Mouse (Mus musculus) liver, embryonic 16.5 days (tissue): Measurements from ENCODE around the gene Zscan2. TPM values are rescaled to one million over a fixed set of nuclear protein-coding genes. Genes with fewer than 3 reads are reported as not detected.

Experiments used
- ATAC-seq: fragments of 200-750 bp; cut with Nextera tagmentation; 2 replicates; pipeline ENCODE4 v1.8.0; 2017; ENCODE audit warnings: low read depth, mild to moderate bottlenecking, moderate number of reproducible peaks, moderate library complexity
- H3K27ac ChIP-seq: fragments of 300-500 bp; sonication (generic); 2 replicates; pipeline ENCODE4 v1.5.1; 2014; ENCODE audit warnings: mild to moderate bottlenecking, low read length
- H3K27me3 ChIP-seq: fragments of 300-500 bp; sonication (generic); 2 replicates; pipeline ENCODE4 v1.6.1; 2014; ENCODE audit warnings: low read depth, low read length, mixed read lengths; ENCODE audit not compliant: control insufficient read depth, insufficient read depth
- H3K36me3 ChIP-seq: fragments of 300-500 bp; sonication (generic); 2 replicates; pipeline ENCODE4 v1.6.1; 2014; ENCODE audit warnings: mild to moderate bottlenecking; ENCODE audit not compliant: control insufficient read depth, insufficient read depth
- H3K4me1 ChIP-seq: fragments of 300-500 bp; sonication (generic); 2 replicates; pipeline ENCODE4 v1.6.1; 2014; ENCODE audit warnings: low read depth, low read length, mixed read lengths; ENCODE audit not compliant: control insufficient read depth
- H3K4me2 ChIP-seq: fragments of 300-500 bp; sonication (generic); 2 replicates; pipeline ENCODE4 v1.6.1; 2014; ENCODE audit warnings: low read depth, low read length, mixed read lengths
- H3K4me3 ChIP-seq: fragments of 300-500 bp; sonication (generic); 2 replicates; pipeline ENCODE4 v1.5.1; 2014; ENCODE audit warnings: low read depth, mild to moderate bottlenecking, low read length
- H3K9ac ChIP-seq: fragments of 300-500 bp; sonication (generic); 2 replicates; pipeline ENCODE4 v1.6.1; 2014; ENCODE audit warnings: low read depth, low read length
- H3K9me3 ChIP-seq: fragments of 300-500 bp; sonication (generic); replicated peaks from 2 replicates; pipeline ENCODE4 v1.6.1; 2016; ENCODE audit warnings: low read length; ENCODE audit not compliant: control insufficient read depth
- WGBS: fragments of 180-500 bp; shearing (Covaris S2); extraction: QIAGEN DNeasy Blood & Tissue Kit; methylation state at CpG from one replicate; pipeline ENCODE4 v1.1.7; 2014; ENCODE audit not compliant: insufficient replicate concordance; 5-methylcytosine and 5-hydroxymethylcytosine counted together
- polyA plus RNA-seq: library from polyadenylated mRNA; unstranded; fragments of >200 nt; fragmentation: Nextera tagmentation; extraction: Ambion mirVana; gene quantifications from 2 replicates; pipeline ENCODE4 v1.2.1, GENCODE M21; 2015

The Zscan2 gene
- polyA plus RNA-seq, 1 experiment from 2014 or later, result 0.30 TPM

- H3K4me2 ChIP-seq, result no peak overlapping the region
- peaks cover 13% of the 10 kb centered on the region for H3K4me1 ChIP-seq
- ATAC-seq, result no peak
- H3K4me3 ChIP-seq, result no peak overlapping the region
- 8% methylated on average over 1 of the region's 1 CpGs for WGBS
- H3K9me3 ChIP-seq, result no peaks in the 10 kb centered on the region
- H3K27ac ChIP-seq, result no peak overlapping the region
- H3K36me3 ChIP-seq, result peaks cover under 1% of the 10 kb centered on the region; the same call in 1 of the 2 replicates
- H3K27me3 ChIP-seq, result no peaks in the 10 kb centered on the region
- no peak overlapping the region for H3K9ac ChIP-seq
Observed at GRCm38 (mm10) chr7:80885666-80886065, 24.9 kb downstream of the Zscan2 start.

DNA sequence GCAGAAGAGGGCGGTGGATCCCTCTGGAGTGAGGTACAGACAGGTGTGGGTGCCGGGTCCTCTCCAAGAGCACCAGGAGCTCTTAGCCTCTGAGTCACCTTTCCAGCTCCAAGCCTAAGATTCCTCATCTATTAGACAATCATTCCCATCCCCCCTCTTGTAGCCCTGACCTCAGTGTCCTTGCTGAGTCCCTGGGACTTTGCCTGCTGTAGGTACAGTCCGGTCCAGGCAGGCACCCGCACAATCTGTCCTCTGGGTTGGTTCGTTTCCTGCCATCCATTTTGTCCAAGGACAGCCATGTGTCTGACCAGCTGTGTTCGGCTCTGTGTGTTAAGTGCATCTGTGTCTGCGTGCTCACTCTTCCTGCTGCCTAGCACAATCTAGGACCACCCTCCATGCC is 27.9 kb downstream of the Zscan2 start:
- WGBS, result 73% methylated on average over 7 of the region's 7 CpGs
- no peaks in the 10 kb centered on the region for H3K27me3 ChIP-seq

DNA sequence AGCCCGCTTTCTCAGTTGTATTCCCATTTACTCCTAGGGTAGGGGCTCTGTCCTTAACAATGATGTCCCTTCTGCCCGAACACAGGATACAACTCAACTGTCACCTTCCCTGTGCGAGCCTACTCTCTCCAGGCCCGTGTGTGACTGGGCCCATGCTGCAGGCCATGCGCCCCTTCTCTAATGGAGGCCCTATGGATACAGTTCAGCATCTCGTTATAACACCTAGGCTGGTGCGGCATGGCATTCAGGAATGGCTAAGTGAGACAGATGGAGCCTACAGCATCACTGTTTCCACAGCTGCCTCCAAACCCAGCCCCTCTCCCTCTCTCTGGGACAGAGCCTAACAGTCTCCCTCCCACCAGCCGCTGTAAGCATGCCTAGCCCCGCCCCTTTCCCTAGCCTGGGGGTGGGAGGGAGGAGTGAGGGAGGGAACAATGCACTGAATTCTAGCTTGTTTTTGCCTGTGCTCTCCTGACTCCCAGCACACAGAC is 28.3 kb downstream of the Zscan2 start:
- Histone ChIP-seq H3K4me3 (no peak overlapping the region), H3K9me3 (no peaks in the 10 kb centered on the region), H3K27ac (no peak overlapping the region), H3K27me3 (no peaks in the 10 kb centered on the region), H3K36me3 (peaks cover 22% of the 10 kb centered on the region), H3K9ac (no peak overlapping the region), H3K4me2 (no peak overlapping the region), H3K4me1 (peaks cover 7% of the 10 kb centered on the region)
- ATAC-seq, result peak; percentile 40
- WGBS, result 47% methylated on average over 9 of the region's 9 CpGs

More for the DNA sequence above, 27.9 kb downstream of the Zscan2 start:
- H3K27ac ChIP-seq, result no peak overlapping the region
- no peak overlapping the region for H3K4me2 ChIP-seq
- H3K36me3 ChIP-seq, result peaks cover 22% of the 10 kb centered on the region
- no peak for ATAC-seq
- H3K9ac ChIP-seq, result no peak overlapping the region
- H3K4me1 ChIP-seq, result peaks cover 7% of the 10 kb centered on the region
- H3K4me3 ChIP-seq, result no peak overlapping the region
- no peaks in the 10 kb centered on the region for H3K9me3 ChIP-seq

DNA sequence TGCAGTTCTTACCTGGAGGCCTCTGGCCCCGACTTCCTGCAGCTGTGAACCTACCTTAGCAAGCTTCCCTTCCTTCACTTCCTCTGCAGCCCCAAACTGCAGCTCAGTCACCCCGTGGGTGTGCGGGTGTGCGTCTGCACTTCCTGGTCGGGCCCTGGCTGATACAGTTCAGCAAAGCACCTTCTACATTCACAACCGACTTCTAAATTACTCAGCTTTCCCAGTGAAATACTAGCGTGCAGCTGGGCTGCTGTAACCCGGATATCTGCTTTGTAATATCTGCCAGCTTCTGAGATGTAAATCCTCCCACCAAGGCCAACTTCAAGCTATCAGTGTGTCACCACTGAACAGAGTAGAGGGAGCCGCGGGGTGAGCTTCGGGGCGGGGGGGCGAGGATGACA is 29.1 kb downstream of the Zscan2 start:
- Histone ChIP-seq H3K4me1 (peaks cover 7% of the 10 kb centered on the region), H3K36me3 (peaks cover 22% of the 10 kb centered on the region), H3K9me3 (no peaks in the 10 kb centered on the region), H3K27me3 (no peaks in the 10 kb centered on the region), H3K4me2 (no peak overlapping the region), H3K27ac (no peak overlapping the region; the same call in 1 of the 2 replicates), H3K4me3 (no peak overlapping the region), H3K9ac (no peak overlapping the region)
- ATAC-seq, result no peak
- WGBS, result 42% methylated on average over 13 of the region's 13 CpGs

DNA sequence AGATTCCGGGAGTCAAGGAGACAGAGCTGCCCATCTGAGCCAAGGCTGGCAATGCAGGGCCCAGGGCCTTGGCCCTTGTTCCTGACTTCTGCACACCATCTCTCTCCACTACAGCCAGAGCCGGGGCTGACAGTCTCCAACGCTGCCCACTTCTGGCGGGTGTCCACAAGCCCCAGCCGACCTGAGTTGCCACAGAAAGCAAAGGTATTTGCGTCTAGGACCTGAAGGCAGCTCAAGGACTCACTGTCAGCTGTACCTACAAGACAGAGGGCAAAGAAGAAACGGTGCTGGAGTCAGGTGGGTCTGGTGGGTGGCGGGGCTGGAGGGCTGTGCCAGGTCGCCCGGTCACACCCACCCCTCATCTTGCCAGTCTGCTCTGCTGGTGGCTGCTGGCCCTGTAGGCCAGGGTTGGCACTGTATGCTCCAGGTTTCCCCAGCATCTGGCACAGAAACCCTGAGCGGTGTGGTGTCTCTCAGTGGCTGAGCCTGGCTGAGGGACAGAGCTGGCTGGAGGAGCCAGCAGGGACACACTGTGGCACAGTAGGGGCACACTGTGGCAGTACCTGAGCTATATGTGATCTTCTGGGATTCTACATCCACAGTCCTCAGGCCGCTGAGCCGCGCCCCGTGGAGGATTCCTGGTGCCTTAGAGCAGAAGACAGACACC is 32.5 kb downstream of the Zscan2 start:
- H3K36me3 ChIP-seq, result peaks cover 27% of the 10 kb centered on the region
- peaks cover 7% of the 10 kb centered on the region for H3K4me1 ChIP-seq
- WGBS, result 79% methylated on average over 15 of the region's 15 CpGs
- H3K9ac ChIP-seq, result no peak overlapping the region
- H3K4me3 ChIP-seq, result no peak overlapping the region
- H3K4me2 ChIP-seq, result no peak overlapping the region
- ATAC-seq, result no peak
- H3K27me3 ChIP-seq, result no peaks in the 10 kb centered on the region
- no peaks in the 10 kb centered on the region for H3K9me3 ChIP-seq
- H3K27ac ChIP-seq, result no peak overlapping the region

GRCm38 (mm10) chr7:80893753-80894129 is 33.0 kb downstream of the Zscan2 start:
- 80% methylated on average over 6 of the region's 6 CpGs for WGBS
- Histone ChIP-seq H3K4me3 (no peak overlapping the region), H3K4me2 (no peak overlapping the region), H3K36me3 (peaks cover 27% of the 10 kb centered on the region), H3K9me3 (no peaks in the 10 kb centered on the region), H3K4me1 (peaks cover 7% of the 10 kb centered on the region), H3K27me3 (no peaks in the 10 kb centered on the region), H3K27ac (no peak overlapping the region), H3K9ac (no peak overlapping the region)
- ATAC-seq, result no peak

DNA sequence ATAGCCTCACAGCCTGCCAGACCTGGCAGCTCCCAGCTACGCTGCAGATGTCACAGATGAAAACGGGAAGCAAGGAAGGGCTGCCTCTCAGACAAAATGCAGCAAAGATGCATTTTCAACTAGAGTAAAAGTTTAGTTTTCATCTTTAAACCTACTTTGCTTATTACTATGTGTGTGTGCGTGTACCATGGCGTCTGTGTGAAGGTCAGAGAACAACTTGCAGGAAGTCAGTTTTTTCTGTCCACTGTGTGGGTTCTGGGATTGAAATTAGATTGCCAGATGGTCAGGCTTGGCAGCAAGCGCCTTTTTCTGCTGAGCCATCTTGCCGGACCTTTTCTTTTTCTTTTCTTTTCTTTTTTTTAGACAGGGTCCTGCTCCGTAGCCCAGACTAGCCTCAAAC is 33.5 kb downstream of the Zscan2 start:
- H3K9ac ChIP-seq, result no peak overlapping the region
- H3K4me1 ChIP-seq, result peaks cover 6% of the 10 kb centered on the region
- 81% methylated on average over 7 of the region's 7 CpGs for WGBS
- H3K27ac ChIP-seq, result no peak overlapping the region
- ATAC-seq, result no peak
- no peaks in the 10 kb centered on the region for H3K27me3 ChIP-seq
- peaks cover 27% of the 10 kb centered on the region for H3K36me3 ChIP-seq
- H3K4me3 ChIP-seq, result no peak overlapping the region
- H3K4me2 ChIP-seq, result no peak overlapping the region
- no peaks in the 10 kb centered on the region for H3K9me3 ChIP-seq

GRCm38 (mm10) chr7:80894815-80895519 is 34.2 kb downstream of the Zscan2 start:
- Histone ChIP-seq H3K4me3 (no peak overlapping the region), H3K4me2 (no peak overlapping the region), H3K27ac (no peak overlapping the region), H3K27me3 (no peaks in the 10 kb centered on the region), H3K36me3 (peaks cover 27% of the 10 kb centered on the region), H3K9ac (no peak overlapping the region), H3K4me1 (no peaks in the 10 kb centered on the region), H3K9me3 (no peaks in the 10 kb centered on the region)
- ATAC-seq, result no peak
- WGBS, result 80% methylated on average over 14 of the region's 14 CpGs

GRCm38 (mm10) chr7:80897134-80897533 is 36.4 kb downstream of the Zscan2 start:
- WGBS, result 76% methylated on average over 7 of the region's 7 CpGs
- ATAC-seq, result no peak
- H3K27ac ChIP-seq, result no peak overlapping the region
- H3K36me3 ChIP-seq, result peaks cover 17% of the 10 kb centered on the region
- no peaks in the 10 kb centered on the region for H3K27me3 ChIP-seq
- no peaks in the 10 kb centered on the region for H3K9me3 ChIP-seq
- H3K4me1 ChIP-seq, result peaks cover 11% of the 10 kb centered on the region
- no peak overlapping the region for H3K4me2 ChIP-seq
- no peak overlapping the region for H3K4me3 ChIP-seq
- H3K9ac ChIP-seq, result no peak overlapping the region
